Mouse (Mus musculus) heart, postnatal 14 days (tissue): ENCODE results near the gene Cacna2d3. TPM values are rescaled to one million over a fixed set of nuclear protein-coding genes. Genes with fewer than 3 reads are reported as not detected.
A peak's percentile ranks its signal among the peaks of the same experiment; 100 is the strongest.

ENCODE experiments used
- DNase-seq, 2 experiments: peaks; one replicate each; pipeline ENCODE4 v3.0.0; 2021 to 2022
- intact Hi-C: fragments of 180-260 bp; cut with DNase I; formaldehyde crosslinking; loops from one replicate; pipeline ENCODE4 v1.15.1; 2025
- long read RNA-seq, 2 experiments: library from polyadenylated mRNA; stranded (forward); transcript quantifications; one replicate each; pipeline ENCODE4 v2.0.0; 2021
- total RNA-seq, 2 experiments: library from RNA; stranded (reverse); gene quantifications; 2 replicates each; pipeline ENCODE4 v1.2.3; 2021

Cacna2d3 gene
- under 1 TPM; 0.07 to 0.17 TPM for total RNA-seq
- long read RNA-seq, experiment 1, partial matches to known transcripts, result 0 of 79 reads
- long read RNA-seq, experiment 1, other reads (novel, unspliced or antisense), result 79 of 79 reads
- long read RNA-seq, experiment 2, partial matches to known transcripts, result 0 of 86 reads
- long read RNA-seq, experiment 2, other reads (novel, unspliced or antisense), result 86 of 86 reads

- intact Hi-C loops, result loop anchor here (5.0 kb wide), 1 partner anchor 216 kb away; no protein-coding TSS in a partner anchor
- DNase-seq, result peak; percentile 51 to 66
Observed at GRCm38 (mm10) chr14:29721488-29722385, at the start of gene Cacna2d3. Gene Cacna2d3, minus strand, starts transcription at chr14:29721864.

- no peak for DNase-seq
- intact Hi-C loops, result no loop called here
Observed at GRCm38 (mm10) chr14:29769486-29769885, 47.8 kb upstream of the Cacna2d3 start.

- intact Hi-C loops, result no loop called here
- no peak for DNase-seq
Observed at GRCm38 (mm10) chr14:29752876-29753275, 31.2 kb upstream of the Cacna2d3 start.

GRCm38 (mm10) chr14:29738751-29739150 is 17.1 kb upstream of the Cacna2d3 start:
- intact Hi-C loops, result no loop called here
- no peak for DNase-seq

GRCm38 (mm10) chr14:29730256-29730655 is 8.6 kb upstream of the Cacna2d3 start:
- intact Hi-C loops, result no loop called here
- DNase-seq, result no peak

- intact Hi-C loops, result no loop called here
- no peak for DNase-seq
Observed at GRCm38 (mm10) chr14:29729009-29729408, 7.3 kb upstream of the Cacna2d3 start.

- intact Hi-C loops, result no loop called here
- no peak for DNase-seq
Observed at GRCm38 (mm10) chr14:29727596-29727995, 5.9 kb upstream of the Cacna2d3 start.

GRCm38 (mm10) chr14:29723267-29723666 is 1.6 kb upstream of the Cacna2d3 start:
- intact Hi-C loops, result loop anchor here (5.0 kb wide), 1 partner anchor 214 kb away; no protein-coding TSS in a partner anchor
- no peak for DNase-seq

- intact Hi-C loops, result loop anchor here (5.0 kb wide), 1 partner anchor 215 kb away; no protein-coding TSS in a partner anchor
- DNase-seq, result peak; percentile 8 to 11
Observed at GRCm38 (mm10) chr14:29722386-29723221, 940 bp upstream of the Cacna2d3 start.

- no peak for DNase-seq
- intact Hi-C loops, result loop anchor here (5.0 kb wide), 1 partner anchor 216 kb away; no protein-coding TSS in a partner anchor
Observed at GRCm38 (mm10) chr14:29721131-29721487, 555 bp downstream of the Cacna2d3 start.

- intact Hi-C loops, result loop anchor here (5.0 kb wide), 1 partner anchor 217 kb away; no protein-coding TSS in a partner anchor
- no peak for DNase-seq
Observed at GRCm38 (mm10) chr14:29720334-29720911, 1.2 kb downstream of the Cacna2d3 start.

GRCm38 (mm10) chr14:29712621-29713020 is 9.0 kb downstream of the Cacna2d3 start:
- intact Hi-C loops, result no loop called here
- no peak for DNase-seq

GRCm38 (mm10) chr14:29707561-29708335 is 13.9 kb downstream of the Cacna2d3 start:
- no peak for DNase-seq
- intact Hi-C loops, result no loop called here

GRCm38 (mm10) chr14:29702762-29703161 is 18.9 kb downstream of the Cacna2d3 start:
- no peak for DNase-seq
- intact Hi-C loops, result no loop called here

GRCm38 (mm10) chr14:29696131-29696530 is 25.5 kb downstream of the Cacna2d3 start:
- intact Hi-C loops, result loop anchor here (10.0 kb wide), 1 partner anchor 239 kb away; no protein-coding TSS in a partner anchor
- peak; percentile 3 to 19 for DNase-seq

GRCm38 (mm10) chr14:29672436-29673050 is 49.1 kb downstream of the Cacna2d3 start:
- no peak for DNase-seq
- intact Hi-C loops, result no loop called here

GRCm38 (mm10) chr14:29669826-29670225 is 51.8 kb downstream of the Cacna2d3 start:
- intact Hi-C loops, result no loop called here
- no peak for DNase-seq

GRCm38 (mm10) chr14:29657006-29657405 is 64.7 kb downstream of the Cacna2d3 start:
- intact Hi-C loops, result no loop called here
- peak; percentile 25 to 61 for DNase-seq

- DNase-seq, result no peak
- intact Hi-C loops, result no loop called here
Observed at GRCm38 (mm10) chr14:29650591-29650990, 71.1 kb downstream of the Cacna2d3 start.
